Mouse (Mus musculus): ENCODE data around the gene Sec24b. TPM values are rescaled to one million over a fixed set of nuclear protein-coding genes. Genes with fewer than 3 reads are reported as not detected.

Sec24b gene
- polyA plus RNA-seq (2015; fragmentation: Nextera tagmentation; extraction: Ambion mirVana) = 32.8 and 33.6 TPM in 2 replicates

DNA sequence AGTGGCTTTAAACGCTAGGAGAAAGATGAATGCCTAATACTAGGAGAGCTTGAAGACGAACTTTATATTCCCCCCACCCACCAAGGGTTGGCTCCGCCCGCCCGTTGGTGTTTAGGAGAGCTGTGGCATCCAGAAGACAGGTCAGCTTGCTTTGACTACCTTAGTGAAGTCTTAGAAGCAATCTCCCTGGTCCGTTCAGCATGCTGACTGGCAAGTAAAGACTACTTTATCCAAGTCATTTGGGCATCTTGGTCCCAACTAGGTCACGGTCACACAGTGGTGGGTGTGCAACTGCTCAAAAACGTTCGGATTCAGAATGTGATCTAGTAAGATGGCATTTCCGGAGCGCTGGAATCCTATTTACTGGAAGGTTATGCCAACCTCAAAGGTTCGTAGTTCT lies at the start of gene Sec24b:
TSS of gene Sec24b (minus strand) at position 273 of the 400 bp plus-strand sequence.
- H3K4me3 ChIP-seq = peak within 1 kb of the TSS; percentile 80
- H3K9me3 ChIP-seq = no peaks in the 10 kb centered on the region
- H3K4me1 ChIP-seq = peaks cover 34% of the 10 kb centered on the region
- H3K27ac ChIP-seq = peak within 1 kb of the TSS; percentile 97
- H3K9ac ChIP-seq = peak within 1 kb of the TSS; percentile 98
- peak within 1 kb of the TSS; percentile 77 for H3K4me2 ChIP-seq
- WGBS = 11% methylated on average over 12 of the region's 12 CpGs
- peak; percentile 27; the same call in 1 of the 2 replicates for ATAC-seq (ENCODE audit: insufficient number of reproducible peaks, insufficient read depth, low FRiP score, low TSS enrichment, low read depth)
- H3K36me3 ChIP-seq = 0 out of 2 replicates have a peak, but pooled peaks cover 3% of the 10 kb centered on the region
- H3K27me3 ChIP-seq = peaks cover 5% of the 10 kb centered on the region; the same call in 1 of the 2 replicates

DNA sequence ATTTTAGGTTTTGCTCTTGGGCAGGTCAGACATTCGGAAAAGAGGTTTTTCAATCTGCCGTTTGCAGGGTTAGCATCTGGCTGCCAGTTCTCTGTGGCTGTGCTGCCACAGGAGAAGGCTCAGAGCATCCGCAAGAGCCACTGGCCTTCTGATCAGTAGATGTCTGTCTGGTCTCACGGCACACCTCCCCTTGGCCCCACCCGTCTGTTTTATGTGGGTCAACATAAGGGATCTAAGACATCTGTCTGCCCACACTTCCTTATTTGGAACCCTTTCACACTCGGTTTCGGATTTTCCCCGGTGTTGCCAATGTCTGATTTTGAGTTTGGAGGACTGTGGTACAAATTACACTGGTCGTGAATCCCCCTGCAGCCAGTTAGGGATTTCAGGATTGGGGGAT lies 43.1 kb upstream of the Sec24b start:
- Histone ChIP-seq H3K9me3 (no peaks in the 10 kb centered on the region), H3K4me3 (no peak overlapping the region), H3K36me3 (no peaks in the 10 kb centered on the region), H3K27me3 (no peaks in the 10 kb centered on the region), H3K9ac (no peak overlapping the region), H3K4me2 (no peak overlapping the region), H3K27ac (no peak overlapping the region), H3K4me1 (no peaks in the 10 kb centered on the region)
- no peak for ATAC-seq (ENCODE audit: insufficient number of reproducible peaks, insufficient read depth, low FRiP score, low TSS enrichment, low read depth)
- WGBS = 59% methylated on average over 9 of the region's 9 CpGs

DNA sequence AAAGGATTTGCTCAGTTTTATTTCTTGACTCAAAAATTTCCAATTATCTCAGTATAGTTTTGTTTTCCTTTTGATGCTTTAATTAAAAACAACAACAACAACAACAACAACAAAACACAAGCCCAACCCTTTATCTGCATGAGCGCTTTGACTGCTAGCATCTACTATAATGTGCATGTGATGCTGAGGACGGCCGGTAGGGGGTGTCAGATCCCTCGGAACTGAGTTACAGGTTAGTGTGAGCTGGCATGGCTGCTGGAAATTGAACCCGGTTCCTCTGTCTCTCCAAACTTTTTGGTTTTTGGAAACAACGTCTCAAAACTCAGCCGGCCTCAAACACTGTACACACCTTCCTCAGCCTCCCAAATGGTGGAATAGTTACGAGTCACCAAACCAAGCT lies 42.1 kb upstream of the Sec24b start:
- H3K4me2 ChIP-seq = no peak overlapping the region
- WGBS = 73% methylated on average over 8 of the region's 8 CpGs

DNA sequence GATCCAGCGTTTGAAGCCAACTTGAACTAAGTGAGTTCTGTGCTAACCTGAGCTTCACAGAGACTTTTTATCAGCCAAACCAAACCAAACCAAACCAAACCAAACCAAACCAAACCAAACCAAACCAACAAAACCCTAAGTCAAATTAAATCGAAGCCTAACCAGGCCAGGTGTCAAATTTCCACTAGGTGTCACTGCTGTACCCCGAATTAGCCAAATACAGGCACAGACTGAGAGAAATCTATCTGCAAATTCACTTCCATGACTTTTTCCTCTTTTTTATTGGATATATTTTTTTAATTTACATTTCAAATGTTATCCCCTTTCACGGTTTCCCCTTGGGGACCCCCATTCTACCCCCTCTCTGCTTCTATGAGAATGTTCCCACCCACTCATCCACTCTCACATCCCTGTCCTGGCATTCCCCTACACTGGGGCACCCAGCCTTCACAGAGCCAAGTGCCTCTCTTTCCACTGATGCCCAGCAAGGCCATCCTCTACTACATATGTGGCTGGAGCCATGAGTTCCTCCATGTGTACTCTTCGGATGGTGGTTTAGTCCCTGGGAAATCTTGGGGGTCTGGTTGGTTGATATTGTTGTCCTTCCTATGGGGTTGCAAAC lies 33.9 kb upstream of the Sec24b start:
- H3K36me3 ChIP-seq = no peaks in the 10 kb centered on the region
- H3K9ac ChIP-seq = no peak overlapping the region
- WGBS = 38% methylated on average over 5 of the region's 5 CpGs
- H3K9me3 ChIP-seq = no peaks in the 10 kb centered on the region
- H3K27ac ChIP-seq = no peak overlapping the region
- ATAC-seq (ENCODE audit: insufficient number of reproducible peaks, insufficient read depth, low FRiP score, low TSS enrichment, low read depth) = no peak; the same call in 1 of the 2 replicates
- peaks cover 9% of the 10 kb centered on the region for H3K27me3 ChIP-seq
- H3K4me2 ChIP-seq = no peak overlapping the region
- H3K4me1 ChIP-seq = no peaks in the 10 kb centered on the region; the same call in 1 of the 2 replicates
- H3K4me3 ChIP-seq = no peak overlapping the region

More for the DNA sequence above, 42.1 kb upstream of the Sec24b start:
- no peak for ATAC-seq (ENCODE audit: insufficient number of reproducible peaks, insufficient read depth, low FRiP score, low TSS enrichment, low read depth)
- Histone ChIP-seq H3K36me3 (no peaks in the 10 kb centered on the region), H3K9me3 (no peaks in the 10 kb centered on the region), H3K27me3 (no peaks in the 10 kb centered on the region), H3K9ac (no peak overlapping the region), H3K4me1 (no peaks in the 10 kb centered on the region), H3K27ac (no peak overlapping the region), H3K4me3 (no peak overlapping the region)

DNA sequence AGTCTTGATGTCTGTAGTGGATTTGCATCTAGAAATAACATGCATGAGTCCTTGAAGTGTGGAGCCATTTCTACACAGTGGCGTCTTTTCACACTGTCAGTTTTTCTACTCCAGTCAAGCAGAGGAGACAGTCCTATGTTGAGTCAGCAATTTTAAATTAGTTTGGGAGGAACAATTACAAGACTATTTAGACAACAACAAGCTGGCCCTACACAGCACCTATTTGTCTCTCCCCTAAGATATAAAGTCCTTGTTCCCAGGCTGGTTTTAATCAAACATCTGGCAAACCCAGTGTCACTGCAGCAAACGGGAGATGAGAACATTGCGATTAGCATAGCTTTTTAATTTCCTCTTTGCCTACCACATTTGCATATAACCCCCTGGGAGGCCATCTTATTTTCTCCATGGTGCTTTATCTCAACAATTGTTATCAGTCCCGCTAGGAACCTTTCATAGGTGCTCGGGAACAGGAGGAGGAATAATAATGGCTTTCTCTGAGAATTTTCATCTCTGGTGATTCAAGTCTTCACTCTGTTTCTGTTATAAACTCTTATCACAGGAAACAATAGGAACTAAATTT lies 32.9 kb upstream of the Sec24b start:
- Histone ChIP-seq H3K4me1 (no peaks in the 10 kb centered on the region; the same call in 1 of the 2 replicates), H3K4me2 (no peak overlapping the region), H3K27ac (no peak overlapping the region), H3K36me3 (no peaks in the 10 kb centered on the region), H3K9ac (no peak overlapping the region), H3K4me3 (no peak overlapping the region), H3K27me3 (peaks cover 13% of the 10 kb centered on the region), H3K9me3 (no peaks in the 10 kb centered on the region)
- 67% methylated on average over 5 of the region's 5 CpGs for whole genome bisulfite sequencing
- no peak for ATAC-seq (ENCODE audit: insufficient number of reproducible peaks, insufficient read depth, low FRiP score, low TSS enrichment, low read depth)

DNA sequence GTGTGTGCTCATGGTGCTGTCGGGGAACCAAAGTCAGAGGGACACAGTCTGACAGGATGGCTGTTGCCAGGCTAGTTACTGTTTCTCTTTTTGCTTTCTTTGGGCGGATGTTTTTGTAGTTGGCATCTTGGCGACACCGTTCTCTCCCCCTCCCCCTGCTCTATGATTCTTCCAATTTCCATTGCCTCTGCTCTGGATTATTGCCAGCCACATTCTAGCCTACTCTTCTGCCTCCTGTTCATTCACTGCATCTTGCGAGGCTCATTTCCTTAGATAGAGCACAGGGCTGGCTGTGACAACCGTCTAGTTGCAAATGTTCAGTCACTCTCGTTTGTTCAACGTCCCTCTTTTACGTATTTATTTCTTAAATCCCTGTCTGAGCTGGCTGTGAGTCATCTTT lies 29.1 kb upstream of the Sec24b start:
- Histone ChIP-seq H3K9me3 (no peaks in the 10 kb centered on the region), H3K27me3 (peaks cover 20% of the 10 kb centered on the region), H3K4me1 (peaks cover 17% of the 10 kb centered on the region), H3K9ac (no peak overlapping the region), H3K27ac (no peak overlapping the region), H3K4me2 (no peak overlapping the region), H3K4me3 (no peak overlapping the region), H3K36me3 (no peaks in the 10 kb centered on the region)
- 83% methylated on average over 9 of the region's 9 CpGs for WGBS
- ATAC-seq (ENCODE audit: insufficient number of reproducible peaks, insufficient read depth, low FRiP score, low TSS enrichment, low read depth) = no peak

DNA sequence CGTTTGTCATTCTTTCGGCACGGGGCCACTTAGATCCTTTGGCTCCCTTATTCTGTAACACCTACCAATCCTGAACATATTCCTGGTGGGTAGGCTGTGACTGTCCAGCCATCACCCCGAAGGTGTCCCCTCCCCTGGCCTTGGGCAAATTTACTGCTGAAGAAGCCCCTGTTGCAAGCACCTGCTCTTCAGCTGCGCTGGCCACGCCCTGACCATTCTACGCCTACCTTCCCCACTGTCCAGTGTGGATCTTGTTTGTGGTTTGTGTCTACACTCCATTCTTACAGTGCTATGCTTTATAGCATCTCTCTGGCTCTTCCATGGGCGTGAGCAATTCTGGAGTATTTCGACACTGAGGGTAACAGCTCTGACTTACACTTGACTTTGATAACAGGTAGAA lies 27.3 kb upstream of the Sec24b start:
- Histone ChIP-seq H3K4me3 (no peak overlapping the region), H3K36me3 (no peaks in the 10 kb centered on the region), H3K9me3 (0 out of 2 replicates have a peak, but pooled peaks cover 3% of the 10 kb centered on the region), H3K4me1 (peaks cover 17% of the 10 kb centered on the region), H3K27ac (no peak overlapping the region), H3K9ac (no peak overlapping the region), H3K27me3 (peaks cover 20% of the 10 kb centered on the region), H3K4me2 (no peak overlapping the region)
- ATAC-seq (ENCODE audit: insufficient number of reproducible peaks, insufficient read depth, low FRiP score, low TSS enrichment, low read depth) = no peak
- 93% methylated on average over 9 of the region's 9 CpGs for WGBS

DNA sequence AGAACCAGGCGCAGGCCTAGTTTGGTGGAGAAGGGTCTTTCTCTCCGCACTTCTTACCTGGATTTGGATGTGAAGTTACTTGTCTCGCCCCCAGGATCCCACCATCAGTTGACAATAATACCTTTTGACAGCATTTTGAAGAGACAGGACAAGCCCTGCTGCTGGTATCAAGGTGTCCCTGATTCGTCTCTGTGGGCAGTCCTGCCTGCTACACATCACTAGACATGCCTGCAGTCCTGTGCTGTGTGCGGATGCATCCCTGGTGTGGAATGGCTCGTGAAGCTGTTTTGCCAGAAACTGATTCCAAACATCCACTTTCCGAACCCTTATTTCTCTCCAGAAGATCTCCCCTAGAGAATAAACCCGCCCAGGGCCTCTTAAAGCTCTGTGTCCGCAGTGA lies 26.1 kb upstream of the Sec24b start:
- peak overlapping the region; percentile 43 for H3K4me2 ChIP-seq
- H3K36me3 ChIP-seq = no peaks in the 10 kb centered on the region
- H3K4me3 ChIP-seq = no peak overlapping the region
- peaks cover 23% of the 10 kb centered on the region for H3K27me3 ChIP-seq
- no peak for ATAC-seq (ENCODE audit: insufficient number of reproducible peaks, insufficient read depth, low FRiP score, low TSS enrichment, low read depth)
- no peak overlapping the region for H3K27ac ChIP-seq
- peaks cover 17% of the 10 kb centered on the region for H3K4me1 ChIP-seq
- 65% methylated on average over 9 of the region's 9 CpGs for WGBS
- H3K9me3 ChIP-seq = 0 out of 2 replicates have a peak, but pooled peaks cover 3% of the 10 kb centered on the region
- H3K9ac ChIP-seq = no peak overlapping the region

DNA sequence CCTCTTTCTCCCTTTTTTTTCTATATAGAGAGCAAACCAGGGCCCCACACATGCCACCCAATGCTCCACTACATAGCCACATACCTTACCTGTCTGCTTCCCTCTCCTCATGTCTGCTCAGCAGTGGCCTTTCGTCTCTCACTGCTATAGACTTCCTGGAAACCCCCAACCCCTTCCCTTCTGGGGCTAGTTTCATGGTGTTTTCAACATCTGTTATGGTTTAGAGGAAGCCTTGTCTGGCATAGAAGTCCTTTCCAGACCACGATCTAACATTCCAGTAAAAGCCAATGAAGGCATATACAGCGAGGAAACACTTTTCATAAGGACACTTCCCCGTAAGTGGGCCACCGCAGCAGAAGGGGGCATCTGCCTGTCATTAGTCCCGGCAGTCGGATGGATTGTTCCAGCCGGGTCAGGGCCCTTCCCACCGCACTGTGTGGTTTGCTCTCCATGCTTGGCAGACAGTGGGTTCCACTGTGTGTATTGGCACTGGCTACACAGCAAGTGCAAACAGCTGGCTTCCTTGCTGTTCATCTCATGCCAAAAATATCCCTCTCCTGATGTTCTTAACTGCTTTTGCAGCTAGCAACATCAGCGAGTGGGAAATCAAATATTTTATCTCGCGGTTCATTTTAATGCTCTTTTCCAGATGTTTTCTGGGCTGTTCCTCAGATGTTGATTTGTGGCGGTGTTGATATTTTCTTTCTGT lies 25.2 kb upstream of the Sec24b start:
- Histone ChIP-seq H3K27ac (peak overlapping the region; percentile 45; the same call in 1 of the 2 replicates), H3K4me2 (peak overlapping the region; percentile 43)

DNA sequence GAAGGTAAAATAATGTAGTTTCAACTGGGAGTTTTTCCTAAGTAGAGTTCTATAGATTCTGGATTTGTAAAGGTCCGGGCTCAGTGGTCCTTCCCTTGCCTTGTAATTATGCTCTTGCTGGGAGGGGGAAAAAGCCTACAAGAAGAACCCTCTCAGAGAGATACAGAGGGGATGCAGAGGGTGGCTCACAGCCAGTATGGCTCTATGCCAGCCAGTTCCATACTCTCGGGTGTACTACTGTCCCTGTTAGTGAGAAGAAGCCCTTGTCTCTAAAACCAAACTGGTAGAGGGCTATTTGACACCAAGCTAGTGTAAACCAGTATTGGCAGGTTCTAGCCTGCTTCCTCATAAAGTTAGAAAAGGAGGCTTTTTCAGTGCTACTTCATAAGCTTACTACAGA lies 22.0 kb upstream of the Sec24b start:
- WGBS = 51% methylated on average over 2 of the region's 2 CpGs
- Histone ChIP-seq H3K4me2 (no peak overlapping the region), H3K4me1 (peaks cover 17% of the 10 kb centered on the region), H3K27ac (no peak overlapping the region), H3K36me3 (no peaks in the 10 kb centered on the region), H3K27me3 (peaks cover 9% of the 10 kb centered on the region), H3K4me3 (no peak overlapping the region), H3K9me3 (0 out of 2 replicates have a peak, but pooled peaks cover 3% of the 10 kb centered on the region), H3K9ac (no peak overlapping the region)
- ATAC-seq (ENCODE audit: insufficient number of reproducible peaks, insufficient read depth, low FRiP score, low TSS enrichment, low read depth) = no peak

More for the DNA sequence above, 25.2 kb upstream of the Sec24b start:
- Histone ChIP-seq H3K4me1 (peaks cover 17% of the 10 kb centered on the region), H3K4me3 (no peak overlapping the region), H3K9me3 (0 out of 2 replicates have a peak, but pooled peaks cover 3% of the 10 kb centered on the region), H3K27me3 (peaks cover 23% of the 10 kb centered on the region), H3K36me3 (no peaks in the 10 kb centered on the region), H3K9ac (no peak overlapping the region)
- WGBS = 24% methylated on average over 13 of the region's 13 CpGs
- peak; percentile 88 for ATAC-seq (ENCODE audit: insufficient number of reproducible peaks, insufficient read depth, low FRiP score, low TSS enrichment, low read depth)

DNA sequence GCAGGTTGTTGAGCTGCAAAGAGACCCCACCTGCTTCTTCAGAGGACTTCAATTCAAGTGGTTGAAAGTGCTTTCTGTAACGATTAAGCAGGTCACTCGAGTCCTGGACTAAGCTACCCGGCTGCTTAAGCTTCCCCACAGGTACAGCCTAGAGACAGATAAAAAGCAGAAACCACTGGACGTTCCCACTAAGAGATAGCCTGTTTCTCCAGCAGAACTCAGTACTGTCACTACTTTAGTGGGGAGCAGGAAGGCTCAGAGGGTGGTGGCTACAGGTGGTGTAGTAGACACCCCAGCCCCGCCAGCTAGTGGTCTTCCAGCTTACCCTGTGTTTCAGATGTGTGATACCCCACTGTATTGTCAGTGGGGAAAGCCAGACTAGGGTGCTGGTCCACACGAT lies 19.3 kb upstream of the Sec24b start:
- 0 out of 2 replicates have a peak, but pooled peaks cover 3% of the 10 kb centered on the region for H3K9me3 ChIP-seq
- H3K36me3 ChIP-seq = no peaks in the 10 kb centered on the region
- H3K4me3 ChIP-seq = no peak overlapping the region
- H3K4me1 ChIP-seq = no peaks in the 10 kb centered on the region
- 79% methylated on average over 6 of the region's 6 CpGs for WGBS
- no peak overlapping the region for H3K9ac ChIP-seq
- H3K27ac ChIP-seq = no peak overlapping the region
- no peak for ATAC-seq (ENCODE audit: insufficient number of reproducible peaks, insufficient read depth, low FRiP score, low TSS enrichment, low read depth)
- no peak overlapping the region for H3K4me2 ChIP-seq
- H3K27me3 ChIP-seq = peaks cover 7% of the 10 kb centered on the region; the same call in 1 of the 2 replicates

All from embryonic facial prominence, embryonic 13.5 days (tissue).